Mouse (Mus musculus) induced T-regulatory cell, adult 2 months (primary cell): ENCODE results near the gene Il13.

Source experiments
- DNase-seq: peaks from one replicate; pipeline ENCODE4 v3.0.0-alpha.2; 2012; ENCODE audit warnings: low read depth

The Il13 gene

DNA sequence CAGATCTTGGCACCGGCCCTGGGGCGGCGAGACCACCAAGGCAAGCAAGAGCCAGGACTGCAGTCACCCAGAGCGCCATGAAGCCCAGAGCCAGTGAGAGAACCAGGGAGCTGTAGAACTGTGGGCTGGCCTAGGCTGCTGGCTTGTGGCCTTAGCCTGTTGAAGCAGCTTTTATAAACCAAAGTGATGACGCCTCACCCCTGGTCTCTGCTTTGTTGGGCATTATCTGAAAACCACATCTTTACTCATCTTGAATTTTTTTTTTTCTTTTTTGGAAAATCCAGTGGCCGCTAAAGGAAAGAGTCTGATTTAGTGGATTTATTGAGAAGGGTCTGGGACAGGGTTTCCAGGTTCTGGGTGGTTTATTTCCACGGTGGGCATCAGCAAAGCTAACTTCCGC, at the start of gene Il13:
Gene Il13, minus strand, starts transcription at position 147 of the 400 bp plus-strand sequence.
- DNase-seq = peak; percentile 32

DNA sequence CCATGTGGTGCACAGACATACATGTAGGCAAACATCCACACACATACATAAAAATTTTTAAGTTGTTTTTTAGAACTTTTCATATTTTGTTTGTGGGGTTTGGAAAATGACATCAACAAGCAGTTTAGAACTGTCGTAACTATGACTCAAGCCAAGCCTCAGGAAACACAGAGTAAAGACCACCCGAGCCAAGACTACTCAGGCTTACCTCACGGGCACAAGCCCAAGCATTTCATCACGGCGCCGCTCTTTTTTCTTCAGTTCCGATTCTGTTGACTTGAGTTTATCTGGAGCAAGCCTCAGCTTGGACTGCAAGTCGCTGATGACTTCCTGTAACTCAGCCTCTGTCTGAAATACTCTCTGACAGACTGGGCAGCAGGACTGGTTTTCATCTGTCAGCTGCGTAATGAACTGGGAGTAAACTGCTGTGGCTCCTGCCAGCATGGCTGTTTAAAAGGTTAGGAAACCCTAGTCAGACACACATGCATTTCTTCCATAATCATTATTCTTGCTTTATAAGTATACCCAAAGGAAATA, 48.6 kb upstream of the Il13 start:
- no peak for DNase-seq

DNA sequence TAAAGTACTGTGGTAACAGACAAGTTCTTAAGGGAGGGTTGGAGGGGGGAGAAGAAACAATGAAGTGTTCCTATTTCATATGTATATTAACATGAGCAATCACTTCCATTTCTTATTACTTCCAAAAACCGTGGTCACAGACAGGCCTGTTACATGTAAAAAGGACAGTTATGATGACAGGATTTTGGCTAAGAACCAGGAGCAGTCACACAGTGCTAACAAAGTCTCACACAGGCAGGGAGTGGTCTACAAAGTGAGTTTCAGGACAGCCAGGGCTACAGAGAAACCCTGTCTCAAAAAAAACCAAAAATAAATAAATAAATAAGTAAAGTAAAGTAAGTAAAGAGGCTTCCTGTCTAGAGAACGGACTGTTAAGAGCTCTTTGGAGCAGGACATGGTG, 47.7 kb upstream of the Il13 start:
- no peak for DNase-seq

DNA sequence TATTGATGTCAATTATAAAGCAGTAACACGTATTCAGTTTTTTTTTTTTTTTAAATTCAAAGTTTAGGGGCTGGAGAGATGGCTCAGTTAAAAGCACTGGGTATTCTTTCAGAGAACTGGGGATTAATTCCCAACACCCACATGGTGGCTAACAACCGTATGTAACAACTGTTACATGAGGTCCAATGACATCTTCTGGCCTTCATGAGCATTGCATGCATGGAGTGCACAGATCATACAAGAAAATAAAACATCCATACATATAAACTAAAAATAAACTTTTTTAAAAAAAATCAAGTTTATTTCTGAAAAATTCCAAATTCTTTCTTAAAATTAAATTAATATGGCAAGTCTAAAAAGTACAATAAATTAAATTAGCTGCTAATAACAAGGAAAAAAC, 47.2 kb upstream of the Il13 start:
- no peak for DNase-seq

DNA sequence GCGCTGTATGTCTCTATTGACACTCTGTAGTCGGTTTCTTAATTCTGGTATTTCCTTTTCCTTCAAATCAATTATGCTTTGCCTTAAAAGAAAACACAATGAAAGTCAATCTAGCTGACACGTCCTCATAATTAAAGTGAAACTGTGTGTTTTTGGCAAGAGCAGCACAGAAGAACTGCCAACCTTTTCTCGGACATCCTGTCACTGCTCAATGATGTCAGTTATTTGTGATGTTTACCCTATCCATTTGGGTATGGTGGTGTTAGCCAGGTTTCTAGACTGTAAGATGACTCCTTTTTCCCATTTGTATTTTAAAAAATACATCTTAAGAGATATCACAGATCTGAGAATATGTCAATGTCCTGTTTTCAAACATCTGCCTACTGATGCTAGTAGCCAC, 45.6 kb upstream of the Il13 start:
- no peak for DNase-seq

DNA sequence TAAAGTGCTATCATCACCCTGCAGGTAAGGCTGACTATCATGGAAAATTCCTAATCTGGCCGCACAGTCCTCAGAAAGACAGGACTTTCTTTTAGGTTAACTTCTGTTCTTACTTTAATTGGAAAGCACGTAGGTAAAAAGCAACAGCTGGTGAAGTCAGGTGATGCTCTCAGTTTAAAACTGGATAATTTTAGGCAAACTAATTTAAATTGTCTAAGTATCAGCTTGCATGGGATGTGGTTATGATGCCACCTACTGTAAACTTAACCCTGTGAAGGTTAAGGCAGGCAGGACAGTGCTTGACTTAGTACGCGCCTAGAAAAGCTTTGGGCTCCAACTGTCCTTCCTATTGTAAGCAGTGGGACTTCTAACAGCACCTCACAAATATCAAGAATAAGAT, 36.9 kb upstream of the Il13 start:
- DNase-seq = no peak

DNA sequence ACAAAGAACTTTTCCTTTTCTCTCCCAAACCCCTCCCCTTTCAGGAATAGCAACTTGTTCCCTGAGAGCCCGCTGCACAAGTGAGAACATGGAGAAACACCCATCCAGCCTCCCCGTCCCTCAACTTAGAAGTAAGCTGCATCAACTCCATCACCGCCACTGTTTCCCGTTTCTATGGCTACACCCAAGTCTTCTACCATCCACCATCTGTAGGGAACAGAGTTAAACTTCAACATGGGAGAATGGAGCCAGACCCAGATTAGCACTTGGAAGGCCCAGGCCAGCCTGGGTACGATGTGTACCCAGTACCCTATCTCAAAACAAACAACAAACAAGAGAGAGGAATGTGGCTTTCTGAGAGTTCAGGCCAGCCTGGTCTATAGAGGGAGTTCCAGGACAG, 29.6 kb upstream of the Il13 start:
- no peak for DNase-seq

DNA sequence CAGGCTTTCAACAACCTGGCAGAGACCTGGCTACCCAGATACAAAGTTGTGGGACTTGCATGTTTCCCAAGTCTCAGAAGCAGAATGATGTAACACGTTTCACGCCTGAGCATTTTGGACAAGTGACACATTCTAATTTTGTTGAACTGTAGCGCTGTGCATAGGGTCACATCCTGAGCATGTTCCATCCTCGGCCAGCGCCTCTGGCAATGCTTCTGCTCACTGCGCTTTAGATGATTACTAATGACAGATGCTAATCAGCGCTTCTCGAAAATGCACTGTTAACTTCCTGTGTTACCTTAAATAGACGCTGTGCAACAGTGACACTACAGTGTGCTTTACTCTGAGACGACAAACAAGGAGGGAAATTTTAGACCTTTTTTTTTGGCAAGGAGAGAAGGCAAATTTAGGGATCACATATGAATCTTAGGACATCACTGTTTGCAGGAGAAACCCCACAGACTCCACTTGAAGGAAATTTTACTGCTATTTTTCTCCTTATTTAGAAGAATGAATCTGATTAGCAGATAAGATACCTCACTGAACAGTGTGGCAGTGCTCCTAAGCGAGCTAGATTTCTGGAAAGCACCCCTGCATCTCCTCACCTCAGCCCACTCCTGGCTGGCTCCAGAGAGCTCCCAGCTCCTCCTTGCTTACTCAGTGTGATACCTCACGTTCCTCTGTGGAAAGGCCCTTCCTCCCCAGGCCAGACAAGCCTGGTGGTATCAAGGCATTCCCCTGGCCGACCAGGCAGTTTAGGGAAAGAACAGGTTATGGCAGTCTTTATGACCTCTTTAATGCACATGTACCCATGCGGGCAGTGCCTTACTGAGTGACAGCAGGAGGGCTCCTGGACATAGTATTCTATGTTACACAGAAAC, 28.5 kb upstream of the Il13 start:
- peak; percentile 63 for DNase-seq

DNA sequence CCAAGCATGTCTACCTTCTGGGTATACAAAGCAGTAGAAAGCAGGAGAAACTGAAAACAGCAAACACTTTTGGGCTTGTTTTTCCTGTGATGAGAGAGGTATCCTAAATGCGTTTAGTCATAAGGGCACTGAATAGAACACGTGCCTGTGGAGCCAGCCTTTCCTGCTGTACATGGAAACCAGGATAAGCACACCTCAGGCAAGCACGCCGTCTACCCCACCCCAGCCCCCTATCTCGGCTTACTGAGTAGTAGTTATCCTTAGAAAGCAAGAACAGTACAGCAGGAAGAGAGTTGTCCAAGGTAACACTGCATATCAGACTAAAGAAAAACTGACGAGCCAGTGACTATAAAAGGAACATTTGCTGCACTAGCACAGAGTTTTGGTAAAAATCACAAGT, 23.3 kb upstream of the Il13 start:
- DNase-seq = no peak

DNA sequence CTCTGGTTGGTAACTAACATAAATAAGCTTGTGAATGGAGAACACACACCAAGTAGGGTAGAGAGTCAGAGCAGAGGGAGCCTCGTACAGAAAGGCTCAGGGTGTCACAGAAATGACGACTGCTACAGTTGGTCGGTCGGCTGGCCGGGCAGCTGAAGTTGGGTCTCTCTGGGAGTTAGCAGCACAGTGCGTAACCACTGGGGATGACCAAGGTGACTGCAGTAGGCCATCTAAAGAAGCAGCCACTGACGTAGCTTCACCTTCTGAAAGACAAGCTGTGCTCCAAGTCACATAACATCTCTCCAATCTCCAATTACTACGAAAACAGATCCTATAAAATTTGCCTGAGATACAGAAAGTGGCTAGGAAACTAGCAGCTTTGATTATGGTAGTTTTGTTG, 22.9 kb upstream of the Il13 start:
- peak; percentile 35 for DNase-seq

DNA sequence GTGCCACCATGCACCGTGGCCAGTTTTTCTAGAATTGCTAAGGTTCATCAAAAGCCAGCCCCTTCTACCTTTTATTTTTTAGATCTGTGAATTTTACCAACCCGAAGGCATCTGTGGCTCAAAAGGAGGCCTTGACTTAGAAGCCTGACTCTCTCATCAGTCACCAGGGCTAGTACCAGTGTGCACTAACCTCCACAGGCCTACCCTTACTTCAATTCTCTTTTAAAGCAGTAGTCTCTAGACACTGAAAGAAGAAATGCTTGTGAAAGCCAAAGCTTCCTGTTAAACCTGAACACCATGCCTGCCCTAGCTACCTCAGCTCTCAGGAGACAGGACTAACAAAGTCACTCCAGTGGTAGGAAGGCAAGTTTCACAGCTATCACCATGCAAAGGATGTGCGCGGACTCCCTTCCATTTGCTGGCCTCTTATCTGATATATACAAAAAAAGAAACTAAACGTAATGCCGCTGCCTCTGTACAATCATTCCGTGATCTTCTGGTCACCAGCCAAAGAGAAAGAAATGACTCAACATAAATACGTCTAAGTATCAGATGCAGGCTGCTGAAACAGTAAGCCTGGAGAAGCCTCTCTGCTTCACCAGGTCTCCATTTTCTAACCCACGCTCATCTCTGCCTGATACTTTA, 22.2 kb upstream of the Il13 start:
- DNase-seq = peak; percentile 87

DNA sequence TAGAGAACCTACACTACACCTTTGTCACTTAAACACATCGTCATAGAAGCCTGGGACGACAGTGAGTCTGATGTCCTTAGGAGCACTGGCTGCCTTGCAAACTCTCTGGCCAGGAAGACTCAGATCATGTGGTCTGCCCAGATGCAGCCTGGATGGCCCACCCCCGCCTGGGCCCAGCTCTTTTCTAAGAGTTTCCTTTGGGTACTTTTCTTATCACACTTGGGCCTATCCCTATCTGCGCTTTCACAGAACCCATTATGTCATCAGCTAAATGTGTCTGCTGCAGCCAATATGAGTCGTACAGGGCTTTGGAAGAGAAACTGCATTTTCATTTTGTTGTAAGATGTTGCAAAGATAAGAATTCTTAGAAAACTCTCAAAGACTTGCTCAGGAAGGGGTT, 20.5 kb upstream of the Il13 start:
- peak; percentile 56 for DNase-seq

DNA sequence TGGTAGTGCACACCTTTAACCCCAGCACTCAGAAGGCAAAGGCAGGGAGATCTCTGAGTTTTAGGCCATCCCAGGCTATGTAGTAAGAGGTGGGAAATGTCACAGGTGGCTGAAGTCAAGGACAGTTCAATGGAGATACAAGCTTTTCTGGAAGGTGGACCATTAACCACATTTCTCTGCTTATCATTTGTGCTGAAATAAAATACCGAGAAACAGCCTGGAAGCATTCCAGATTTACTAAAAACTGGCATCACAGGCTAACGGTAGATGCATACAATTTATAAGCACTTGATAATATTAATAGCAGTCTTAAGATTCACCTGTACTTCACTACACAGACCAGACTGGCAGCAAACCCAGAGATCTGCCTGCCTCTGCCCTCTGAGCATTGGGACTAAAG, 17.9 kb upstream of the Il13 start:
- DNase-seq = no peak

DNA sequence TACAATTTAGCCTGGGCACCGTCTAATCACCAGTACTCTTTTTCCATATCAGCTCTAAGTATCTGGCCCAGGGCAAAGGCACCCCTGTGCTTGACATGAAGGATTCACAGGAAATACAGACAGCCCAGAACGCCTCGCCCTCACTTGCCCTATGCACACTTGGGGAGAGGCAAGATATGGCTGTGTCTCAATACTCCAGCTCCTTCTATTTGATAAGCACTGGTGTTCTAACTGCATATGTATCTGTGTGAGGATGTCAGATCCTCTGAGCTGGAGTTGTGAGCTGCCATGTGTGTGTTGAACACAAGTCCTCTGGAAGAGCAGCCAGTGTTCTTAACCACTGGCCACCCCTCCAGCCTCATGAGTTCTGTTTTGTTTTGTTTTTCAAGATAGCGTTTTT, 16.9 kb upstream of the Il13 start:
- DNase-seq = no peak

DNA sequence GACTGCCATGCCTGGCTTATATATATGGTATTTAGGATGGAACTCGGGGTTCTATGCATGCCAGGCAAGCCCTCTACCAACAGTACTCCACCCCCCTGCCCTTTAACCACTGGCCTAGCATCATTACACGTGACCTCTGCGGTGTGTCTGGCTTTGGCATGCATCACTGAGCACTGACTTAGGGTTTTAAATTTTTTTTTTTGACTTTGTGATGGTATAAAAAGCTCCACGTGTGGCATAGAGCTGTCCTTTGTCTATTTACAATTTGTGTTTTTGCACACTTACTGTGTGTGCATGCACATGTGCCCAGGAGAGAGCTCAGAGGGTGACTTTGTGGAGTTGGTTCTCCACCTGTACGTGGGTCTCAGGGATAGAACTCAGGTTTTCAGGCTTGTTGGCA, 9.5 kb upstream of the Il13 start:
- no peak for DNase-seq

DNA sequence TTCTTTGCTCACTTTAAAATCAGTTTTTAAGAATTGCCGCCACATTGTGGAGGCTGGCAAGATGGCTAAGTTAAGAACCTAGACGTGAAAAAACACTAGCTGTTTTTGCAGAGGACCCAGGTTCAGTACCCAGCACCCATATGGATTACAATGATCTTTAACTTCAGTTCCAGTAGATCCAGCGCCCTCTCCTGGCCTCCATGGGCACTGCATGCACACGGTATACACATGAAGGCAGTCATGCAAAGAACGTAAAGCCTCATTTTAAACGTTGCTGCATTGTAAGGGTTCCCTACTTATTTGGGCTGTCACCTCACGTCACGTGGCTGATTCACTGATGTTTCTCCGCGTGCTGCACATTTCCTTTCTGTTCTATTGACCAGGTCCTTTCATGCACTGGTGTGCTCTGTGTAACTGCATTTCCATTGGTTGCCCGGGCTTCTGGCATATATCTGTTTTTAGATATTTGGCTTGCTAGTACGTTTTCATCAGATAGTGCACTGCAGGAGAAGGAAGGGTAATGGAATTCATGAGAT, 8.3 kb upstream of the Il13 start:
- DNase-seq = peak; percentile 40

DNA sequence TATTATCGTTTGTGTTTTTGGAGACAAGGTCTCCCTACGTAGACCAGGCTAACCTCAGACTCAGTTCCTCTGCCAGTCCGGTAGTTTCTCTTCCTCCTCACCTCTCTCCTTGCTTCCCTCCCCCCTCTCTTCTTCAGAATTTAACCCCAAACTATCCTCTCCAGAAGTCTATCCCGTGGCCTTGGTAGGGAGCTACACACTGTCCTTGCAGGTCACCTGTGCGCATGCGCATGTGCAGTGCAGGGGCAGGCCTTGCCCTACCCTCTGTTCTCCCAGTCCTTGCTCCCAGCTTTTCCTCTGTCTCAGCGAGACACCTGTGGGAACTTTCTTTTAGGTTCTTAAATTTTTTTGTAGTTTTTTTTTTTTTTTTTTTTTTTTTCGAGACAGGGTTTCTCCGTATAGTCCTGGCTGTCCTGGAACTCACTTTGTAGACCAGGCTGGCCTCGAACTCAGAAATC, 3.3 kb upstream of the Il13 start:
- DNase-seq = no peak

DNA sequence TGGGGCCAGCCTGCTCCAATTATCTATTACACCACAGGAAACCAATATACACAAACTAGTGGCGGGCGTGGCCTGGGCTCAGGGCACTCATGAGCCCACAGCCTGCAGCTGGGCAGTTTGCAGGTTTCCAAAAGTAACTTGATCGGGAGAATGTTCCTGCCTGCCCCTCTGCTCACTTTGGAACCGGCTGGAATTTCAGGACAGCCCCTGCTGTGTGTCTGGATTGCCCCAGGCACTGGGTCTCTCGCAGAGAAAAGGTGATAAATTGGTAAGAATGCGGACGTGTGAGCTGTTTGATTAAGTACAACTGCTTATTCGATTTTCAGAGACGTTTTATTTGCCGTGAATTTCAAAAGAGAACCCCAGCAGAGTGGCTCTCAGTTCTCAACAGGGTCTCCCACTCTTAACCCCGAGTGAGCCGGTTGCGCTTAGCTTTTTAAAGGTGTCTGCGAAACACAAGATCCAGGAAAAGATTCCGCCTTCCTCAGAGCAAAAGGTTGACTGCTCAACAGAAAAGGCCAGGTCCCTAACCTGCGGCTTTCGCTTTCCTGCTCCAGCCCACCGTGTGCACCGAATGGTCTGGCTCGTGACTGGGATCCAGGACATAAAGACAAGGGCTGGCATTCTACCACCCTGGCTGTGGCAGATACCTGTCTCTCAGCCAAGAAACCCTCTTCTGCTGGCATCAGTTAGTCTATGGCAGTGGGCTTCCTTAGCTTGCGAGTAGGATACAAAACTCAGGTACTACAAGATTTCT, 2.7 kb upstream of the Il13 start:
- no peak for DNase-seq

DNA sequence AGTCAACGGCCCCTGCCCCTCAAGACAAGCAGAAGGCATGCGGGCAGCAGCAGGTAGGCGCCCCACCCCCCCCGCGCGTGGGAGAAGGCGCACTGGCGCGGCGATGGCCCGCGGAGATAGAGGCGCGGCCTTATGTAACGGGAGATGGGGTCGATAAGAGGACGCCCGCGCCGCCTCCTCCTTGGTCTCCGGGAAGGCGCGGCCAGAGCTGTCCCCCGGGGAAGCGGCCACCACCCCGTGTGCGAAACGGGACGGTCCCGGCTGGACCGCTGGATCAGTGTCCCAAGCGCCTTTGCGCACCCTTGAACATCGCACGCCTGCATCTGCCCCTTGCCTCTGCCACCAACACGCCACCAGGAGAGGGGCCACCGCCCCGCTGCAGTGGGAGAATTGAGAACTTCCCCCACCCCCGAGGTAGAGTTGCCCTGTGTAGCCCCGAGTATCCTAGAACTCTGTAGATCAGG, 1.7 kb upstream of the Il13 start:
- DNase-seq = peak; percentile 59

DNA sequence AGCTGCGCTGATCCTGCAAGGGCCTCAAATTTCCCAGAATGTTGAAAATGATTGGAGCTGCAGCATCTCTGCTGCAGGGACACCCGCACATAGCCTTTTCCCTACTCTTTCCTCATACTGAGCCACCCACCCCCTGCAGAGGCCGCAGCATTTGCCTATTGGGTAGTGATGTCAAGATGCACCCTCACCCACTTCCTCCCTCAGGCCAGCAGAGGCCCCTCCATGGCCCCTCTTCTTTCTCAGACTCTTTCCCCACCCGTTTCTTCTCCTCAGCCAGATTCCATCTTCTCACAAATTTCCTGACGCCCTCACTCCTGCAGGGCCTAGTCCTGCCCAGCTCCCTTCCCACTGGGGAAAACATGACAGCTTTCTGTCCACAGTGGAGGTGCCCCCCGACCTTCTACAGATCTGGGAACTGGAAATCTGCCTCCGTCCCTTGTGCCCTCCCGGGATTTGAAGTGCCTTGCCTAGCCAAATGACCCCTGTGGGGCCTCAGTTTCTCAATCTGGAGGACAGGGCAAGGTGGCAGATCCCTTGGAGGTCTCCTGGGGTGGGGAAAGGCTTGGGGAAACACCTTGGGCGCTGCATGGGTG, 1.2 kb upstream of the Il13 start:
- no peak for DNase-seq

DNA sequence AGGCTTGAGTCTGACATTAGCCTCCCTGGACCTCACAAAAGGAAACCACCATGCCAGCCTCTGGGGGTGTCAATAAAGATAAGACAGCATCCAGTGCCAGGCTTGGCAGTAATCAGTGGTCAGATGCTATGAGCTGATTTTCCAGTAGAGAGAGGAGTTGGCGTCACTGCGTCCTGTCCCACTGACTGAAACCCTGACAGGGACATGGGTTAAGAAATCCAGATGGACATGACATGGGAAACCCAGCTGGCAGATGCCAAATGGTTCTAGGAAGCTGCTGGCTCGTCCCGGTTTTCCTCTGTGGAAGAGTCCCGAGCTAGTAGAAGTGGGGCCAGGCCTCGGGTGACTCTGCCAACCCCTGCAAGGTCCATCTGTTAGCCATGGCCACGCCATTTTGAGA, 858 bp downstream of the Il13 start:
- DNase-seq = no peak
